Mouse (Mus musculus): ENCODE measurements around the gene Gdf5. TPM values are rescaled to one million over a fixed set of nuclear protein-coding genes. Genes with fewer than 3 reads are reported as not detected.

Gdf5 gene
- polyA plus RNA-seq, 1 experiment from 2014 or later, result 2.8 TPM

GRCm38 (mm10) chr2:155956134-155957059 is 11.2 kb upstream of the Gdf5 start, which contains the start of gene Cep250:
TSS of gene Cep250 (plus strand) at chr2:155956458.
- H3K27ac ChIP-seq, result peak within 1 kb of the TSS; percentile 89
- peaks cover 13% of the 10 kb centered on the region; the same call in 1 of the 2 replicates for H3K36me3 ChIP-seq
- H3K4me3 ChIP-seq, result peak within 1 kb of the TSS; percentile 96
- peak; percentile 93 for ATAC-seq (ENCODE audit: insufficient number of reproducible peaks, insufficient read depth, low FRiP score, low TSS enrichment, low read depth)
- under 1% methylated on average over 58 of the region's 59 CpGs for WGBS
- peaks cover 13% of the 10 kb centered on the region for H3K4me1 ChIP-seq
- H3K9me3 ChIP-seq, result no peaks in the 10 kb centered on the region
- H3K9ac ChIP-seq, result peak within 1 kb of the TSS; percentile 100
- peak within 1 kb of the TSS; percentile 66 for H3K4me2 ChIP-seq
- H3K27me3 ChIP-seq, result no peaks in the 10 kb centered on the region

GRCm38 (mm10) chr2:155952006-155952405 is 6.8 kb upstream of the Gdf5 start:
- H3K27ac ChIP-seq, result no peak overlapping the region
- no peak overlapping the region for H3K4me3 ChIP-seq
- no peaks in the 10 kb centered on the region for H3K36me3 ChIP-seq
- H3K4me1 ChIP-seq, result peaks cover 21% of the 10 kb centered on the region
- no peaks in the 10 kb centered on the region for H3K9me3 ChIP-seq
- no peak for ATAC-seq (ENCODE audit: insufficient number of reproducible peaks, insufficient read depth, low FRiP score, low TSS enrichment, low read depth)
- H3K4me2 ChIP-seq, result no peak overlapping the region
- peaks cover under 1% of the 10 kb centered on the region; the same call in 1 of the 2 replicates for H3K27me3 ChIP-seq
- no peak overlapping the region for H3K9ac ChIP-seq

- H3K4me3 ChIP-seq, result no peak overlapping the region
- no peaks in the 10 kb centered on the region for H3K36me3 ChIP-seq
- H3K4me1 ChIP-seq, result peaks cover 47% of the 10 kb centered on the region
- ATAC-seq (ENCODE audit: insufficient number of reproducible peaks, insufficient read depth, low FRiP score, low TSS enrichment, low read depth), result no peak
- peaks cover 2% of the 10 kb centered on the region; the same call in 1 of the 2 replicates for H3K27me3 ChIP-seq
- no peak overlapping the region for H3K4me2 ChIP-seq
- 9% methylated on average over 6 of the region's 6 CpGs for WGBS
- H3K27ac ChIP-seq, result no peak overlapping the region
- H3K9ac ChIP-seq, result 0 out of 2 replicates have a peak overlapping the region, but pooled peaks have one; percentile 16
- H3K9me3 ChIP-seq, result no peaks in the 10 kb centered on the region
Observed at GRCm38 (mm10) chr2:155949362-155949761, 4.2 kb upstream of the Gdf5 start.

- Histone ChIP-seq H3K27me3 (peaks cover 7% of the 10 kb centered on the region; the same call in 1 of the 2 replicates), H3K27ac (no peak overlapping the region), H3K36me3 (no peaks in the 10 kb centered on the region), H3K4me1 (peaks cover 60% of the 10 kb centered on the region), H3K4me2 (no peak overlapping the region), H3K9me3 (no peaks in the 10 kb centered on the region), H3K9ac (no peak overlapping the region), H3K4me3 (no peak overlapping the region)
- 57% methylated on average over 5 of the region's 5 CpGs for WGBS
- no peak for ATAC-seq (ENCODE audit: insufficient number of reproducible peaks, insufficient read depth, low FRiP score, low TSS enrichment, low read depth)
Observed at GRCm38 (mm10) chr2:155947390-155948002, 2.3 kb upstream of the Gdf5 start.

GRCm38 (mm10) chr2:155946499-155946898 is 1.3 kb upstream of the Gdf5 start:
- 20% methylated on average over 4 of the region's 4 CpGs for WGBS

GRCm38 (mm10) chr2:155946069-155946468 is 902 bp upstream of the Gdf5 start:
- Histone ChIP-seq H3K4me2 (no peak overlapping the region), H3K36me3 (no peaks in the 10 kb centered on the region), H3K9me3 (no peaks in the 10 kb centered on the region), H3K27me3 (peaks cover 7% of the 10 kb centered on the region; the same call in 1 of the 2 replicates), H3K9ac (no peak overlapping the region), H3K27ac (no peak overlapping the region; the same call in 1 of the 2 replicates), H3K4me3 (no peak overlapping the region), H3K4me1 (peaks cover 62% of the 10 kb centered on the region)
- ATAC-seq (ENCODE audit: insufficient number of reproducible peaks, insufficient read depth, low FRiP score, low TSS enrichment, low read depth), result no peak
- 3% methylated on average over 7 of the region's 7 CpGs for WGBS

More at GRCm38 (mm10) chr2:155946499-155946898, 1.3 kb upstream of the Gdf5 start:
- H3K4me3 ChIP-seq, result no peak overlapping the region
- H3K9ac ChIP-seq, result no peak overlapping the region
- peaks cover 7% of the 10 kb centered on the region; the same call in 1 of the 2 replicates for H3K27me3 ChIP-seq
- H3K36me3 ChIP-seq, result no peaks in the 10 kb centered on the region
- H3K9me3 ChIP-seq, result no peaks in the 10 kb centered on the region
- H3K4me1 ChIP-seq, result peaks cover 62% of the 10 kb centered on the region
- H3K27ac ChIP-seq, result no peak overlapping the region
- no peak overlapping the region for H3K4me2 ChIP-seq
- no peak for ATAC-seq (ENCODE audit: insufficient number of reproducible peaks, insufficient read depth, low FRiP score, low TSS enrichment, low read depth)

- no peaks in the 10 kb centered on the region for H3K36me3 ChIP-seq
- H3K9ac ChIP-seq, result no peak overlapping the region
- H3K9me3 ChIP-seq, result no peaks in the 10 kb centered on the region
- 32% methylated on average over 5 of the region's 5 CpGs for WGBS
- peaks cover 62% of the 10 kb centered on the region for H3K4me1 ChIP-seq
- no peak for ATAC-seq (ENCODE audit: insufficient number of reproducible peaks, insufficient read depth, low FRiP score, low TSS enrichment, low read depth)
- H3K27ac ChIP-seq, result peak overlapping the region; percentile 8; the same call in 1 of the 2 replicates
- H3K4me3 ChIP-seq, result no peak overlapping the region
- H3K27me3 ChIP-seq, result peaks cover 7% of the 10 kb centered on the region; the same call in 1 of the 2 replicates
- peak overlapping the region; percentile 50 for H3K4me2 ChIP-seq
Observed at GRCm38 (mm10) chr2:155945580-155945979, 413 bp upstream of the Gdf5 start.

GRCm38 (mm10) chr2:155944685-155945084 is 482 bp downstream of the Gdf5 start:
- peak overlapping the region; percentile 59 for H3K9ac ChIP-seq
- H3K4me1 ChIP-seq, result peaks cover 57% of the 10 kb centered on the region
- H3K36me3 ChIP-seq, result no peaks in the 10 kb centered on the region
- peak overlapping the region; percentile 50 for H3K4me2 ChIP-seq
- H3K4me3 ChIP-seq, result peak overlapping the region; percentile 21; the same call in 1 of the 2 replicates
- peak overlapping the region; percentile 77 for H3K27ac ChIP-seq
- H3K9me3 ChIP-seq, result no peaks in the 10 kb centered on the region
- no peak for ATAC-seq (ENCODE audit: insufficient number of reproducible peaks, insufficient read depth, low FRiP score, low TSS enrichment, low read depth)
- WGBS, result 75% methylated on average over 4 of the region's 4 CpGs
- H3K27me3 ChIP-seq, result peaks cover 7% of the 10 kb centered on the region; the same call in 1 of the 2 replicates

GRCm38 (mm10) chr2:155943463-155943862 is 1.7 kb downstream of the Gdf5 start:
- Histone ChIP-seq H3K27me3 (peaks cover 7% of the 10 kb centered on the region; the same call in 1 of the 2 replicates), H3K9ac (peak overlapping the region; percentile 58), H3K36me3 (no peaks in the 10 kb centered on the region), H3K9me3 (no peaks in the 10 kb centered on the region), H3K4me3 (peak overlapping the region; percentile 21), H3K4me1 (peaks cover 49% of the 10 kb centered on the region), H3K27ac (peak overlapping the region; percentile 44; the same call in 1 of the 2 replicates), H3K4me2 (peak overlapping the region; percentile 50)
- 4% methylated on average over 8 of the region's 8 CpGs for WGBS
- no peak for ATAC-seq (ENCODE audit: insufficient number of reproducible peaks, insufficient read depth, low FRiP score, low TSS enrichment, low read depth)

GRCm38 (mm10) chr2:155941697-155942442 is 3.3 kb downstream of the Gdf5 start:
- 83% methylated on average over 40 of the region's 40 CpGs for WGBS
- H3K4me1 ChIP-seq, result peaks cover 40% of the 10 kb centered on the region

GRCm38 (mm10) chr2:155940681-155941080 is 4.5 kb downstream of the Gdf5 start, which contains the start of gene Gm15557:
TSS of gene Gm15557 (plus strand) at chr2:155940728.
- Histone ChIP-seq H3K4me2 (no peak within 1 kb of the TSS), H3K9ac (no peak within 1 kb of the TSS), H3K4me3 (no peak within 1 kb of the TSS), H3K27ac (no peak within 1 kb of the TSS), H3K9me3 (no peaks in the 10 kb centered on the region), H3K4me1 (peaks cover 28% of the 10 kb centered on the region), H3K36me3 (no peaks in the 10 kb centered on the region), H3K27me3 (peaks cover 5% of the 10 kb centered on the region; the same call in 1 of the 2 replicates)
- ATAC-seq (ENCODE audit: insufficient number of reproducible peaks, insufficient read depth, low FRiP score, low TSS enrichment, low read depth), result no peak
- WGBS, result 84% methylated on average over 3 of the region's 3 CpGs

More at GRCm38 (mm10) chr2:155941697-155942442, 3.3 kb downstream of the Gdf5 start:
- Histone ChIP-seq H3K4me3 (no peak overlapping the region), H3K27me3 (peaks cover 5% of the 10 kb centered on the region; the same call in 1 of the 2 replicates), H3K27ac (no peak overlapping the region), H3K9me3 (no peaks in the 10 kb centered on the region), H3K36me3 (no peaks in the 10 kb centered on the region), H3K9ac (no peak overlapping the region), H3K4me2 (no peak overlapping the region)
- no peak for ATAC-seq (ENCODE audit: insufficient number of reproducible peaks, insufficient read depth, low FRiP score, low TSS enrichment, low read depth)

Measured in embryonic facial prominence, embryonic 13.5 days (tissue).